Mouse (Mus musculus) bone marrow, adult 2 months (tissue): Measurements from ENCODE around the gene Slc25a44.

Source experiments
- CTCF ChIP-seq: fragments of 200-500 bp; IDR thresholded peaks from 2 replicates; pipeline ENCODE4 v1.5.1; 2011; ENCODE audit warnings: low read length, control low read depth; ENCODE audit not compliant: control insufficient read depth, insufficient read depth
- POLR2A ChIP-seq: fragments of 200-500 bp; IDR thresholded peaks from 2 replicates; pipeline ENCODE4 v1.6.1; 2011; ENCODE audit warnings: low read depth, mild to moderate bottlenecking, control low read depth, low read length, borderline replicate concordance; ENCODE audit not compliant: control insufficient read depth

- no peak for TF ChIP-seq CTCF
- TF ChIP-seq POLR2A, result no peak
Observed at GRCm38 (mm10) chr3:88452246-88452645, 27.3 kb upstream of the Slc25a44 start.
